Mouse (Mus musculus): Measurements from ENCODE around the gene Cldn11.
"Not testable (repeated sequence)": the region's sequence is repeated elsewhere in the genome, so short reads cannot be mapped to it uniquely, and the experiment has no call there.

Gene Cldn11

GRCm38 (mm10) chr3:31149706-31150105, at the start of gene Cldn11:
Gene Cldn11, plus strand, starts transcription at chr3:31149920.
- DNase-seq: no peak

- DNase-seq: no peak
These were observed 49.7 kb upstream of the Cldn11 start for GRCm38 (mm10) chr3:31100026-31100425.

GRCm38 (mm10) chr3:31100802-31101201, 48.9 kb upstream of the Cldn11 start:
- peak; percentile 48 for DNase-seq

GRCm38 (mm10) chr3:31104936-31105335, 44.8 kb upstream of the Cldn11 start:
- peak; percentile 83 for DNase-seq

GRCm38 (mm10) chr3:31106597-31106996, 43.1 kb upstream of the Cldn11 start:
- peak; percentile 73 for DNase-seq

- peak; percentile 94 for DNase-seq
These were observed 42.0 kb upstream of the Cldn11 start for GRCm38 (mm10) chr3:31107674-31108073.

GRCm38 (mm10) chr3:31109108-31109507, 40.6 kb upstream of the Cldn11 start:
- DNase-seq: no peak

GRCm38 (mm10) chr3:31123098-31123497, 26.6 kb upstream of the Cldn11 start:
- DNase-seq: no peak

GRCm38 (mm10) chr3:31126303-31126702, 23.4 kb upstream of the Cldn11 start:
- no peak for DNase-seq

- no peak for DNase-seq
These were observed 22.9 kb upstream of the Cldn11 start for GRCm38 (mm10) chr3:31126848-31127247.

GRCm38 (mm10) chr3:31129766-31130165, 20.0 kb upstream of the Cldn11 start:
- no peak for DNase-seq

GRCm38 (mm10) chr3:31133664-31134063, 16.1 kb upstream of the Cldn11 start:
- no peak for DNase-seq

GRCm38 (mm10) chr3:31134246-31134645, 15.5 kb upstream of the Cldn11 start:
- DNase-seq: peak; percentile 85

- DNase-seq: peak; percentile 94
These were observed 15.0 kb upstream of the Cldn11 start for GRCm38 (mm10) chr3:31134696-31135095.

- not testable (repeated sequence) for DNase-seq
These were observed 13.1 kb upstream of the Cldn11 start for GRCm38 (mm10) chr3:31136591-31136990.

GRCm38 (mm10) chr3:31138454-31139424, 11.0 kb upstream of the Cldn11 start:
- peak; percentile 72 for DNase-seq

- DNase-seq: peak; percentile 21
These were observed 8.1 kb upstream of the Cldn11 start for GRCm38 (mm10) chr3:31141621-31142020.

- not testable (repeated sequence) for DNase-seq
These were observed 4.5 kb upstream of the Cldn11 start for GRCm38 (mm10) chr3:31145222-31145621.

- DNase-seq: peak; percentile 96
These were observed 4.0 kb upstream of the Cldn11 start for GRCm38 (mm10) chr3:31145641-31146290.

- no peak for DNase-seq
These were observed 1.1 kb upstream of the Cldn11 start for GRCm38 (mm10) chr3:31148595-31148994.

GRCm38 (mm10) chr3:31152108-31152507, 2.4 kb downstream of the Cldn11 start:
- DNase-seq: no peak

GRCm38 (mm10) chr3:31156126-31156525, 6.4 kb downstream of the Cldn11 start:
- no peak for DNase-seq

- DNase-seq: no peak
These were observed 8.1 kb downstream of the Cldn11 start for GRCm38 (mm10) chr3:31157776-31158175.

GRCm38 (mm10) chr3:31160046-31160445, 10.3 kb downstream of the Cldn11 start:
- DNase-seq: no peak

Data from heart, adult 11 months (tissue).